Mouse (Mus musculus): ENCODE data around the gene Tsr1.

- no peak for TF ChIP-seq CTCF (IDR thresholded peaks at IDR 0.05; ENCODE audit: extremely low read depth, insufficient read depth, low read length)
- no peak for TF ChIP-seq POLR2A (IDR thresholded peaks at IDR 0.05; ENCODE audit: extremely low read depth, insufficient read depth, low read length)
Measured at GRCm38 (mm10) chr11:74898517-74898827, 601 bp downstream of the Tsr1 start.
